Mouse (Mus musculus) heart, embryonic 12.5 days (tissue): ENCODE measurements around the gene Inka2. TPM values are rescaled to one million over a fixed set of nuclear protein-coding genes. Genes with fewer than 3 reads are reported as not detected.

ENCODE experiments used
- ATAC-seq: fragments of 200-750 bp; cut with Nextera tagmentation; 2 replicates; pipeline ENCODE4 v1.8.0; 2017; ENCODE audit warnings: moderate TSS enrichment, moderate library complexity; ENCODE audit not compliant: insufficient number of reproducible peaks, low FRiP score
- H3K27ac ChIP-seq: fragments of 300-500 bp; sonication (generic); 2 replicates; pipeline ENCODE4 v1.5.1; 2016; ENCODE audit warnings: mild to moderate bottlenecking, moderate library complexity; ENCODE audit not compliant: poor library complexity, severe bottlenecking
- H3K27me3 ChIP-seq: fragments of 300-500 bp; sonication (generic); replicated peaks from 2 replicates; pipeline ENCODE4 v1.6.1; 2016; ENCODE audit warnings: mild to moderate bottlenecking, moderate library complexity
- H3K36me3 ChIP-seq: fragments of 300-500 bp; sonication (generic); 2 replicates; pipeline ENCODE4 v1.6.1; 2016; ENCODE audit warnings: mild to moderate bottlenecking, moderate library complexity
- H3K4me1 ChIP-seq: fragments of 300-500 bp; sonication (generic); replicated peaks from 2 replicates; pipeline ENCODE4 v1.6.1; 2016; ENCODE audit warnings: mild to moderate bottlenecking
- H3K4me2 ChIP-seq: fragments of 300-500 bp; sonication (generic); 2 replicates; pipeline ENCODE4 v1.6.1; 2016; ENCODE audit warnings: mild to moderate bottlenecking, moderate library complexity
- H3K4me3 ChIP-seq: fragments of 300-500 bp; sonication (generic); 2 replicates; pipeline ENCODE4 v1.5.1; 2016; ENCODE audit warnings: mild to moderate bottlenecking
- H3K9ac ChIP-seq: fragments of 300-500 bp; sonication (generic); 2 replicates; pipeline ENCODE4 v1.6.1; 2016; ENCODE audit warnings: mild to moderate bottlenecking, moderate library complexity
- H3K9me3 ChIP-seq: fragments of 300-500 bp; sonication (generic); replicated peaks from 2 replicates; pipeline ENCODE4 v1.6.1; 2016; ENCODE audit warnings: mild to moderate bottlenecking, moderate library complexity
- WGBS: fragments of 180-500 bp; shearing (Covaris S2); methylation state at CpG from one replicate; pipeline ENCODE4 v1.1.7; 2016; 5-methylcytosine and 5-hydroxymethylcytosine counted together
- polyA plus RNA-seq: library from polyadenylated mRNA; unstranded; fragments of >200 nt; fragmentation: Nextera tagmentation; extraction: Ambion mirVana; gene quantifications from 2 replicates; pipeline ENCODE4 v1.2.1, GENCODE M21; 2016

Inka2 gene
- polyA plus RNA-seq, 1 experiment from 2014 or later: 2.2 TPM

DNA sequence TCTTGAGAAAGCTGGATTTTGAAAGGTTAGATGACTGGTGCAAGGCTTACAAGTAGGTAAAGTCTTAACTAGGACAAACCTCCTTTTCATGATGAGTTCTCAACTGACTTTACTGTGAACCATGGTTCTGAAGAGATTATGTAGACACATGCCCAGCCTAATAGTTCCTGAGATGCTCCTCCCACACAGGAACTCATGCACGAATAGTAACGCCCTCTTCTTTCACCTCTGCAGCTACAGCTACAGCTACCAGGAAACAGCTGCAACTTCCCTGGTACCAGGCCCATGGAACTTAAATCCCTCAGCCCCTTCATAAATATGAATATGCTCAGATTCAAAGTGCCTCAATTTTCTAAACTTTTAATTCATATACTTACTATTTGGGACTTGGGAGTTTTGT is 28.5 kb upstream of the Inka2 start:
- H3K36me3 ChIP-seq: peaks cover 25% of the 10 kb centered on the region
- no peaks in the 10 kb centered on the region for H3K9me3 ChIP-seq
- H3K27ac ChIP-seq: no peak overlapping the region
- 56% methylated on average over 2 of the region's 2 CpGs for WGBS
- no peak overlapping the region for H3K4me2 ChIP-seq
- no peaks in the 10 kb centered on the region for H3K27me3 ChIP-seq
- no peaks in the 10 kb centered on the region for H3K4me1 ChIP-seq
- ATAC-seq: no peak
- no peak overlapping the region for H3K4me3 ChIP-seq
- no peak overlapping the region for H3K9ac ChIP-seq

DNA sequence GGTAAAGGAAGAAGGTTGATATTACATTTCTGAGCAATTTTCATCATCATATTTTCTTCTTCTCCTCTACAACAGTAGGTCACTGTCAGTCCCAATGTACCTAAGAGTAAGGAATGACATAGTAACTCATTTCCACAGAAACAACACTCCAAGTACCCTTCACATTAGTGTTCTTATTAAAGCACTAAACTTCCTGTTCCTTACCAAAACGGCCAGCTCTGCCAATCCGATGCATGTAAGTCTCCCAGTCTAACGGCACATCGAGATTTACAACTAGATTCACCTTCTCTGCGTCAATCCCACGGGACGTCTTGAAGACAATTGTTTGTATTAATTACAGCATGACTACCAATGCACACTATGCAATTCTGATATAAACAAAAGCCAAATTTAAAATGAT is 24.1 kb upstream of the Inka2 start:
- peaks cover 50% of the 10 kb centered on the region for H3K36me3 ChIP-seq
- no peaks in the 10 kb centered on the region for H3K27me3 ChIP-seq
- 93% methylated on average over 7 of the region's 7 CpGs for WGBS
- ATAC-seq: no peak
- no peak overlapping the region for H3K4me3 ChIP-seq
- no peak overlapping the region for H3K4me2 ChIP-seq
- H3K4me1 ChIP-seq: no peaks in the 10 kb centered on the region
- no peak overlapping the region for H3K9ac ChIP-seq
- H3K9me3 ChIP-seq: no peaks in the 10 kb centered on the region
- no peak overlapping the region for H3K27ac ChIP-seq

GRCm38 (mm10) chr3:105686394-105687323 is 17.7 kb upstream of the Inka2 start:
- peak overlapping the region; percentile 80; the same call in 1 of the 2 replicates for H3K27ac ChIP-seq

DNA sequence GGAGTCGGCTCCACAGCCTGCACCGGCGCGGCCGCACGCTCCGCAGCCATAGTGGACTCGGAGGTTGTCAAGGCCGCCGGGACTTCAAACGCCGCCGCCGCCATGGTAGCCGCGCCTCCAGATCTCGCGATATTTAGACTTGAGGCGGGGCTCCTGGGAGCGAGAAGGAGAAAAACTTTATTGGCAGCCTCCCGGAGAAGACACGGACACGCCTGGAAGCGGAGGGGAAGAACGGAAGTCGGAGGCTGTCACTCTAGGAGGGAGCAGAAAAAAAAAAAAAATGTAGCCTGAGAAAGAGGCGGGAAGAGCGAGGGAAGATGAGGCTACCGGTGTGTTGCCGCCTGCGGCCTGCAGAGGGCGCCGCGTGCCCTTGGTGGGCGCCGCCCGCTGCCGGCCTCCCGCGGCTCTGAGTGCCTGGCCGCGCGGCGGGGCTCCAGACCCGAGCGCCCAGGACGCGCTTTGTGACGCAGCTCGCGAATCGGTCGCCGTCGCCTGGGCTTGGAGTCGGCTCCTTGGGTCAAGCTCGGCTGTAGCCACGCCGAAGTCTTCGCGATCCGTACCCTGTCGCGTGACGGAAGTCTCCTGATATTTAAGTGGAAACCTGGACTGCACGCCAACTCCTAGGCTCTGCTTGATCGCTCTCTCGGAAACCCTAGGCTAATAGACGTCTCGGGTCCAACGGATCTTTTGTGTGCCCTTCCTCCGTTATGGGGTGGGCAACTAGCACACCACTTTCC is 16.9 kb upstream of the Inka2 start, which contains the start of gene Ddx20:
TSS of gene Ddx20 (minus strand) at position 251 of the 737 bp plus-strand sequence.
- H3K4me3 ChIP-seq: peak within 1 kb of the TSS; percentile 97
- peaks cover 4% of the 10 kb centered on the region; the same call in 1 of the 2 replicates for H3K27me3 ChIP-seq
- WGBS: under 1% methylated on average over 72 of the region's 72 CpGs
- H3K9ac ChIP-seq: peak within 1 kb of the TSS; percentile 96
- H3K36me3 ChIP-seq: peaks cover 18% of the 10 kb centered on the region
- H3K9me3 ChIP-seq: no peaks in the 10 kb centered on the region
- H3K27ac ChIP-seq: peak within 1 kb of the TSS; percentile 80
- ATAC-seq: peak; percentile 97
- H3K4me2 ChIP-seq: peak within 1 kb of the TSS; percentile 75
- H3K4me1 ChIP-seq: peaks cover 10% of the 10 kb centered on the region; the same call in 1 of the 2 replicates

More at GRCm38 (mm10) chr3:105686394-105687323, 17.7 kb upstream of the Inka2 start:
- H3K27me3 ChIP-seq: no peaks in the 10 kb centered on the region
- peaks cover 21% of the 10 kb centered on the region for H3K36me3 ChIP-seq
- peak; percentile 56 for ATAC-seq
- peaks cover 10% of the 10 kb centered on the region; the same call in 1 of the 2 replicates for H3K4me1 ChIP-seq
- H3K9me3 ChIP-seq: no peaks in the 10 kb centered on the region
- 8% methylated on average over 60 of the region's 60 CpGs for WGBS
- H3K9ac ChIP-seq: peak overlapping the region; percentile 96
- peak overlapping the region; percentile 97 for H3K4me3 ChIP-seq
- H3K4me2 ChIP-seq: peak overlapping the region; percentile 75

DNA sequence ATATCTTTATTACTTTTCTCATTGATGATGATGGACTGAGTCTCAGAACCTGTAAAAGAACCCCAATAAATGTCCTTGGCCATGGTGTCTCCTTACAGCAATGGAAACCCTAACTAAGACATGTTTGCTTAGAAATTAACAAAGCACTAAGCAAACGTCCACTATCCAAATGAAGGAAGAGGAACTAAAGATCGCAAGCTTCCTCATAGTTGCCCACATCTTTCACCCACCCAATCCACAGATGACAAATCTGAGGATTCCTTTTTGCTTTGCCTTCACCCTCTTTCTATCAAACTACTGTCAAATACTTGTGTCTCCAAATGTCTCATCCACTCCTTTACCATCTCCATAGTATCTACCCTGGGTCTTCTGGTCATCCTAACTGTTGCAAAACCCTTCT is 15.9 kb upstream of the Inka2 start:
- Histone ChIP-seq H3K9ac (no peak overlapping the region), H3K36me3 (peaks cover 10% of the 10 kb centered on the region; the same call in 1 of the 2 replicates), H3K4me2 (no peak overlapping the region), H3K27ac (no peak overlapping the region), H3K4me1 (peaks cover 12% of the 10 kb centered on the region; the same call in 1 of the 2 replicates), H3K27me3 (peaks cover 4% of the 10 kb centered on the region; the same call in 1 of the 2 replicates), H3K4me3 (no peak overlapping the region), H3K9me3 (no peaks in the 10 kb centered on the region)
- WGBS: 91% methylated on average over 2 of the region's 2 CpGs
- no peak for ATAC-seq

GRCm38 (mm10) chr3:105693327-105694080 is 10.9 kb upstream of the Inka2 start:
- WGBS: 55% methylated on average over 14 of the region's 14 CpGs
- no peaks in the 10 kb centered on the region for H3K9me3 ChIP-seq
- H3K4me3 ChIP-seq: no peak overlapping the region
- H3K27ac ChIP-seq: no peak overlapping the region
- peaks cover 44% of the 10 kb centered on the region for H3K4me1 ChIP-seq
- no peak for ATAC-seq
- H3K36me3 ChIP-seq: no peaks in the 10 kb centered on the region
- H3K27me3 ChIP-seq: peaks cover 8% of the 10 kb centered on the region; the same call in 1 of the 2 replicates
- no peak overlapping the region for H3K4me2 ChIP-seq
- H3K9ac ChIP-seq: no peak overlapping the region

DNA sequence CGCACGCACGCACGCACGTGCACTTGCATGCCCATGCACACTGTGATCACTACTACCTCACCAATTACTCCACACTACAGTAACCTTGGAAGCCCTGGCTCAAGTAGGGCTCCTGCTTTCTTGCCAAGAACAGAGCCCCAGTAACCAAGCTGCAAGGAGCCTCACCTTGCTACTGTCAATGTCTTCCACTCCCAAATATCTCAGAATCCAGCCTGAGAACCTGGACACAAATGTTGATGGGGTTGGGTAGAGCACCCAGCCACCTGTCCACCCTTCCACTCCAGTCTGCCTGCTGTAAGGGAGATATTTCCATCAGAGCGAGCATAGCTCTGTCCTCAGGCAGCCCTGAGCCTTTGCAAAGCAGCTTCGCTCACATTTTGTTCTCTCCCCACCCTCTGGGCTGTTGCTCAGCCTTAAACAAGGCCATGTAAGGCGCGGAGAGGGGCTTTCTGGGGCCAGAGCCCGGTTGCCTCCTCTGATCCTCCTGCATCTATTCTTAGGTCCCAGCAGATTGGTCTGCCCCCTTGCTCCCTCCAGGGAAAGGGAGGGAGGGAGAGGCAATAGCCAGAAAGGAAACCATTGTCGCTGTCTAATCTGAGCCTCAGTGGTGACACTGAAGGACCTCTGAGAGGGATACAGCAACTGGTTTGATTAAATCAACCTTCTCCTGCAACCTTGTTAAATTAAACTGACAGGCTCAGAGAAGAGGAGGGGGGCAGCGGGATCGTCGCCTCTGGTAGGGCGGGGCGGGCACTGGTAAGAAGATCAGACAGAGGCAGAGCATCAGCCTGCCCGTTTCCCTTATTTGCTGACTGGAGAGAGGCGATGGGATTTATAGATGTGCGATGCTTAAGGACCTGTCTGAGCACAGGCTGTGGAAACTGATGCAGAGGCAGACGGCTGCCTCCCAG is 8.7 kb upstream of the Inka2 start:
- Histone ChIP-seq H3K9me3 (no peaks in the 10 kb centered on the region), H3K27me3 (peaks cover 8% of the 10 kb centered on the region; the same call in 1 of the 2 replicates), H3K4me3 (peak overlapping the region; percentile 23), H3K4me1 (peaks cover 57% of the 10 kb centered on the region), H3K4me2 (peak overlapping the region; percentile 57), H3K9ac (peak overlapping the region; percentile 53), H3K27ac (peak overlapping the region; percentile 92), H3K36me3 (no peaks in the 10 kb centered on the region)
- peak; percentile 63 for ATAC-seq
- WGBS: 26% methylated on average over 20 of the region's 20 CpGs

GRCm38 (mm10) chr3:105696387-105697147 is 7.8 kb upstream of the Inka2 start:
- peaks cover 8% of the 10 kb centered on the region; the same call in 1 of the 2 replicates for H3K27me3 ChIP-seq
- H3K9ac ChIP-seq: 0 out of 2 replicates have a peak overlapping the region, but pooled peaks have one; percentile 53
- H3K4me2 ChIP-seq: peak overlapping the region; percentile 57
- no peaks in the 10 kb centered on the region for H3K9me3 ChIP-seq
- peak overlapping the region; percentile 92 for H3K27ac ChIP-seq
- no peaks in the 10 kb centered on the region for H3K36me3 ChIP-seq
- WGBS: 63% methylated on average over 17 of the region's 17 CpGs
- H3K4me1 ChIP-seq: peaks cover 65% of the 10 kb centered on the region
- H3K4me3 ChIP-seq: peak overlapping the region; percentile 23; the same call in 1 of the 2 replicates
- no peak for ATAC-seq

DNA sequence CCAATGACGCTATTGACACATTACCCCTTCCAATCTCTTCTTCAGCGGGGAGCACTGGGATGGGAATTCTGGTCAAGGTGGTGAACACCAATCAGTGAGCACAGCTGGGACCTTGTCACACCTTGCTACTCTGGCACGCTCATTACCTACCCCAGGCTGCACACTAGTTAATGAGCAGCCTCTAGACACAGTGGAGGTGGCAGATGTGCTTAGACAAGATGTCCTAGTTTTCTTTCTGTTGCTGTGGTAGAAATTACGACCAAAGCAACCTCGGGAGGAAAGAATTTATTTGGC is 7.3 kb upstream of the Inka2 start:
- H3K27me3 ChIP-seq: peaks cover 5% of the 10 kb centered on the region; the same call in 1 of the 2 replicates
- H3K9ac ChIP-seq: no peak overlapping the region
- H3K4me1 ChIP-seq: peaks cover 71% of the 10 kb centered on the region
- no peaks in the 10 kb centered on the region for H3K9me3 ChIP-seq
- H3K4me3 ChIP-seq: no peak overlapping the region
- no peak for ATAC-seq
- peak overlapping the region; percentile 92; the same call in 1 of the 2 replicates for H3K27ac ChIP-seq
- 70% methylated on average over 5 of the region's 5 CpGs for WGBS
- H3K4me2 ChIP-seq: no peak overlapping the region
- H3K36me3 ChIP-seq: no peaks in the 10 kb centered on the region
